Mouse (Mus musculus) Patski (cell line): ENCODE data around the gene Poc1a. TPM values are rescaled to one million over a fixed set of nuclear protein-coding genes. Genes with fewer than 3 reads are reported as not detected.

Experiments
- ATAC-seq: fragments of 100-300 bp; one replicate; pipeline ENCODE4 v1.8.0; 2021
- CTCF ChIA-PET: fragments of 350-600 bp; sonication (Branson Sonifier 250); formaldehyde crosslinking; loops from one replicate; lab custom pipeline; 2022; ENCODE audit warnings: inconsistent platforms; lab: Charles Lee
- POLR2A ChIA-PET: fragments of 350-600 bp; sonication (Branson Sonifier 250); formaldehyde crosslinking; loops from one replicate; lab custom pipeline; 2022; ENCODE audit warnings: antibody characterized with exemption, inconsistent platforms; lab: Charles Lee
- DNase-seq: peaks from one replicate; pipeline ENCODE4 v3.0.0-alpha.2; 2011; ENCODE audit warnings: low read depth, low spot score
- H3K27me3 ChIP-seq: fragments of 371-371 bp; one replicate; pipeline ENCODE4 v1.5.1; 2021
- CTCF ChIP-seq: fragments of 100-300 bp; IDR thresholded peaks from one replicate; pipeline ENCODE4 v1.5.1; 2021
- in situ Hi-C: fragments of 300-500 bp; cut with MboI; formaldehyde crosslinking; loops from 3 replicates; pipeline ENCODE4 v1.11.1; 2018; ENCODE audit warnings: low pct_unique_long_range_greater_than_20kb, mixed read lengths
- polyA plus RNA-seq: library from polyadenylated mRNA; unstranded; gene quantifications from one replicate; pipeline ENCODE4 v1.2.3, GENCODE M21; 2021

Gene Poc1a
- polyA plus RNA-seq, 1 experiment from 2014 or later, result 9.9 TPM

DNA sequence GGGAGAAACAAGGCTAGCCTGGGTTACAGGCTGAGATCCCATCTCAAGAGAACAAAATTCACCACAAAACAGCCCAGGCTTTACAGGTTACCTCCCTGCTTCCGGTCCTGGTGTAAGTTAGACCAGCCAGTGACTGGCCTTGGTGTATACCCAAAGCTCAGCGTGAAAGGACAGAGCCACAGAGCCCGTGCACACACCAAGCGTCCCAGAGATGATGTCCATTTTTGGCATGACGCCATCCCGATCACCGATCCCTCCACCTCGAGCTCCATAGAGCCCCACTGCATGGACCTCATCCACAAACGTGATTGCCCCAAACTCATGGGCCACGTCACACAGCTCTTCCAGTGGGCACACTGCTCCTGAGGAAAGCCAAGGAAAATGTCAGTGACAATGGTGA, 43.0 kb upstream of the Poc1a start:
- ChIA-PET CTCF (interaction anchor here (0.7 to 1.1 kb wide), 3 partner anchors 14 to 43 kb away, joined by 3 to 4 read pairs (median 3); partner anchors contain the start of gene Poc1a), POLR2A (interaction anchor here (0.6 to 1.0 kb wide), 2 partner anchors 37 to 89 kb away, joined by 4 read pairs; no protein-coding TSS in a partner anchor)
- TF ChIP-seq CTCF, result no peak
- DNase-seq, result no peak
- in situ Hi-C loops, result no loop called here
- no peaks in the 10 kb centered on the region for H3K27me3 ChIP-seq
- no peak for ATAC-seq

DNA sequence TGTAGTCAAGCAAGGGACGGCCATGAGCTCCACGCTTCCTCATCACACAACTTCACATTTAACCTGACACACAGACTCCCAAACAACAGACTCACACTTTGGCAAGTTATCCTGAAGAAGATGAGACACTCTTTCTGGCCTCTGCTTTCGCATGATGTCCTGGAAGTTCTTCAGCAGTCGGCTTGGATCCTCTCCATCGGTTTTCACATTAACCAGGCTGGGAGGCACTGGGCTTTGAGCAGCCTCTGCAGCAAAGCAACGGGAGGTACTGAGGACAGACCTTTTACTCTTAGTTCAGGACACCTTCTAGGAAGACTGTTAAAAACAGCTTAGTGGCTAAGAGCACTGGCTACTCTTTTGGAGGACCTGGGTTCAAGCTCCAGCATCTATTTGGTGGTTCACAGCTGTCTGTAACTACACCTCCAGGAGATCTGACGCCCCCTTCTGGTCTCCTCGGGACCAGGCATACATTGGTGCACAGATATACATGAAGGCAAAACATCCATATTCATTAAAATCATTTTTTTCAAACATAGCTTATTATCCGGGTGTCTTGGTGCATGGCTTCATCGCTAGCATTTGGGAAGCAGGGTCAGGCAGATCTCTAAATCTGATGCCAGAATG, 39.2 kb upstream of the Poc1a start:
- CTCF ChIA-PET, result interaction anchor here (2.3 kb wide), 1 partner anchor 30 kb away, joined by 9 read pairs; no protein-coding TSS in a partner anchor
- no peaks in the 10 kb centered on the region for H3K27me3 ChIP-seq
- no peak for TF ChIP-seq CTCF
- ATAC-seq (no peak), DNase-seq (no peak)
- POLR2A ChIA-PET, result interaction anchor here (0.6 to 0.7 kb wide), 2 partner anchors 28 to 1048 kb away, joined by 3 read pairs; no protein-coding TSS in a partner anchor
- in situ Hi-C loops, result no loop called here

DNA sequence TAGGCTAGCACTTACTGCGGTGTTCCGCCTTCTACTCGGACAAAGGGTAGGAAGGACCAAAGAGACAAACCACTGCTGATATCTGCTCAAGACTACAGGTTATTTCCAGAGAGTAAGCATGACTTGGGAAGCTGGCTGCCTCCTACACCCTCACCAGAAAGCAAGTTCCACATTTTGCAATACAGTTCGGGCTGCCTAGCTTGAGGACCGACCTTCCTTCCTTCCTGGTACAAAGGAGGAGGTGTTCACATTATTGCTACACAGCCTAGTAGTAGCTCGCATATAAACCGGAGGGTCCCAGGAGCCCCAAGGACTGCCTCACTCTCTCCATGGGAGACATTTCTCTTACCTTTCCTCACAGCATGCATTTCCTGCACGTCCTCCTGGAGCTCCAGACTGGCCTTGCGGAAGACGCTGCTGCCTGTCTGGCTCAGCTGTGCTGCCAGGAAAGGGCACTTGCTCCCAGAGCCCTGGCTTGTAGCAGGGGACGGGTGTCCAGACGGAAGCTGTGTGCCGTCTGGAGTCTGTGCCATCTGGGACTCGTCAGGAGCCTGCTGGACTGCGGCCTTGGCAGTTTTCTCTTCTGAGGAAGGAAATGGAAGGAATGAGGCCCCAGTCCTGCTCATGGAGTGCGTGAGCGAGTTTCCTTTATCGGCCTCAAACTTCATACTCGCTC, 37.9 kb upstream of the Poc1a start:
- POLR2A ChIA-PET, result no interaction called here
- no peak for ATAC-seq

DNA sequence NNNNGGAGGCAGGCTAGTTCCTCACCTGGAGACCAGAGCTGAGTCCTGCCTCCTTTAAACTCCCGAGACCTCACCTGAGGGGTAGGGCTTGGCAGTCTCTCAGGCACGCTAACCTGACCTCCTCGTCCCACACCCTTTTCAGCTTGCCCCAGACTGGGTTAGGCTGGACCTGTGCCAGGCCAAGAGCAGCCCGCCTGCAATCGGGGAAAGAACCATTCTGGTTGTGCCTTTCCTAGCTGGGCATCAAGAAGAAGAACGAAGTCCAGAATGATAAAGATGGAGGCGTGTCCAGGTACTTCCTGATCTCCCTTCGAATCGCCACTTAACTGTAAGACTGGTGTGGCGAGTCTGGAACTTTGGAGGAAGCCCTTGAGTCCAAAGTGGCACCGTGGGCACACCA, 31.3 kb upstream of the Poc1a start:
- ATAC-seq, result no peak
- in situ Hi-C loops, result no loop called here

More for the DNA sequence above, 37.9 kb upstream of the Poc1a start:
- no peak for DNase-seq
- CTCF ChIA-PET, result interaction anchor here (0.7 to 2.3 kb wide), 5 partner anchors 12 to 37 kb away, joined by 3 to 9 read pairs (median 6); partner anchors contain the start of gene Poc1a
- no peaks in the 10 kb centered on the region for H3K27me3 ChIP-seq
- TF ChIP-seq CTCF, result no peak
- in situ Hi-C loops, result no loop called here

DNA sequence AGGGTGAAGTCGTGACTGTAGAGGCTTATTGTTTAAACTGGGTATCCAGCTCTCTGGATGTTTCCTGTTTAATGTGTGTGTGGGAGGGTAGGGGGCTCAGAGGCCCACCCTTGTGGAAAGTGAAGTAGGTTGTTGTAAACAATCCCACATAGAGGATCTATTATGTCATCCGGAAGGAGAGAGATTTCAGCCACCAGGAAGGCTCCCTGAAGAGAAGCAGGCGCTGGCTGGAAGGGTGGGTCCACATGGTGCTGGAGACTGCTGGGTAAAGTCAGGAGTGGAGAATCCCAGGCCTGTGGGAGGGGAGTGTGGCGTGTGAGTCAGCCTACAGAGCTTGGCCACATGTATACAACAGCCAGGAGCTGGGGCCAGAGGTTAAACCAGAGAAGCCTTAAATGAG, 30.6 kb upstream of the Poc1a start:
- TF ChIP-seq CTCF, result no peak
- no peak for ATAC-seq
- in situ Hi-C loops, result no loop called here
- ChIA-PET POLR2A (interaction anchor here (1.1 kb wide), 1 partner anchor 12 kb away, joined by 3 read pairs; no protein-coding TSS in a partner anchor), CTCF (interaction anchor here (0.7 to 2.9 kb wide), 3 partner anchors 9 to 38 kb away, joined by 3 to 11 read pairs (median 6); no protein-coding TSS in a partner anchor)
- no peak for DNase-seq
- H3K27me3 ChIP-seq, result no peaks in the 10 kb centered on the region

More for the DNA sequence above, 31.3 kb upstream of the Poc1a start:
- TF ChIP-seq CTCF, result no peak
- POLR2A ChIA-PET, result interaction anchor here (0.9 to 1.1 kb wide), 2 partner anchors 12 to 16 kb away, joined by 3 read pairs; no protein-coding TSS in a partner anchor
- CTCF ChIA-PET, result interaction anchor here (1.4 to 2.9 kb wide), 3 partner anchors 10 to 37 kb away, joined by 4 to 11 read pairs (median 6); no protein-coding TSS in a partner anchor
- no peak for DNase-seq
- H3K27me3 ChIP-seq, result no peaks in the 10 kb centered on the region

DNA sequence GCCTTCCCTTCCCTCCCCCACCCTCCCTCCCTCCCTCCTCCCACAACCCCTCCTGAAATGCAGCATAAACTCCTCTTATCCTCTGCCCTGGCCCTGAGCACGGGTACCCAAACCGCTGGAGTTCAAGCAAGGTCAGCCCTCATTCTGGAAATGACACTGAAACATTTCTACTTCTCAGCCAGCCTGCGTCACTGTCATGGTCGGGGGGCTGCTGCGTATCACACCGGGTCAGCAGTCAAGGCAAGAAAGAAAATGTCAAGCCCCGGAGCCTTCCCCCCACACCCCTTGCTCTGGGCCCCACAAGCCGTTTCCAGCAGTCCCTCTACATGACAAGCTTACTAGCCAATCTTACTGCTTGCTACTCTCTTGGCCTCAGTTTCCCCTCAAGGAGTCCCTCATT, 29.8 kb upstream of the Poc1a start:
- POLR2A ChIA-PET, result interaction anchor here (0.6 kb wide), 1 partner anchor 237 kb away, joined by 3 read pairs; no protein-coding TSS in a partner anchor
- in situ Hi-C loops, result no loop called here
- TF ChIP-seq CTCF, result no peak
- CTCF ChIA-PET, result interaction anchor here (0.7 to 2.9 kb wide), 2 partner anchors 8 to 39 kb away, joined by 3 to 11 read pairs; no protein-coding TSS in a partner anchor
- DNase-seq (no peak), ATAC-seq (no peak)
- no peaks in the 10 kb centered on the region for H3K27me3 ChIP-seq

DNA sequence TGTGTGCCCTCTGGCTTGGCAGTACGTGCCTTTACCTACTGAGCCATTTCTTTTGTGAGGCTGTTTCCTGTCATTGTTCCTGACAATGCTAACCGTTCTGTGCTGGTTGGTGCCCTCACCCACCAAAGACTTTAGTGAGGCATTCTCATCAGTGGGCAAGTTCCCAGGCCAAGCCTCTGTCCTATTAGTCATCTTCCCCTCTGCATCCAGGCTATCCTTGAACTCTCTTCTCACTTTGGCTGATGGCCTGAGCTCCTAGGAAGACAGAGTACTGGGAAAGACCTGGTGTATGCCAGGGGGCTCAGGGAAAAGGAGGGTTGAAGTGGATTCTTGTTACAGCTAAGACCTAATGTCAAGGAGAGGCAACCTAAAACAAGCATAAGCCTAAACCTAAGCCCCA, 26.9 kb upstream of the Poc1a start:
- DNase-seq (no peak), ATAC-seq (no peak)

DNA sequence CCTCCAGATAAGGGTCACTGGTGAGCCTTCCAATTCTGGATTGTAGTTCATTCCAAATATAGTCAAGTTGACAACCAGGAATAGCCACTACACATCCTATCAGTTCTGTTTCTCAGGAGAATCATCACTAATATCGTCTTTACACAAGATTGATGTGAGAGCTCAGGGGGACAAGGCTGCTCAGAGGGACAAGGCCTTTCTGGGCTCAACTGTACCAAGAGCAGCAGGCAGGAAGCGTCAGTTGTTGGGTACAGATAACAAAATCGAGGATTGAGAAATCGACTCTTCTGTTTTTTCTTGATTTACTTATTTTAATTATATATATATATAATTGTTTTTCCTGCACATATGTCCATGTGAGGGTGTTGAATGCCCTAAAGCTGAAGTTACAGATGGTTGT, 22.4 kb upstream of the Poc1a start:
- no peak for TF ChIP-seq CTCF
- no peak for DNase-seq
- POLR2A ChIA-PET, result no interaction called here
- in situ Hi-C loops, result no loop called here
- no peaks in the 10 kb centered on the region for H3K27me3 ChIP-seq
- CTCF ChIA-PET, result interaction anchor here (0.8 to 3.4 kb wide), 7 partner anchors 8 to 764 kb away, joined by 3 to 12 read pairs (median 5); partner anchors contain the start of gene Poc1a
- ATAC-seq, result no peak

More for the DNA sequence above, 26.9 kb upstream of the Poc1a start:
- POLR2A ChIA-PET, result no interaction called here
- no peaks in the 10 kb centered on the region for H3K27me3 ChIP-seq
- in situ Hi-C loops, result no loop called here
- CTCF ChIA-PET, result no interaction called here
- TF ChIP-seq CTCF, result no peak

DNA sequence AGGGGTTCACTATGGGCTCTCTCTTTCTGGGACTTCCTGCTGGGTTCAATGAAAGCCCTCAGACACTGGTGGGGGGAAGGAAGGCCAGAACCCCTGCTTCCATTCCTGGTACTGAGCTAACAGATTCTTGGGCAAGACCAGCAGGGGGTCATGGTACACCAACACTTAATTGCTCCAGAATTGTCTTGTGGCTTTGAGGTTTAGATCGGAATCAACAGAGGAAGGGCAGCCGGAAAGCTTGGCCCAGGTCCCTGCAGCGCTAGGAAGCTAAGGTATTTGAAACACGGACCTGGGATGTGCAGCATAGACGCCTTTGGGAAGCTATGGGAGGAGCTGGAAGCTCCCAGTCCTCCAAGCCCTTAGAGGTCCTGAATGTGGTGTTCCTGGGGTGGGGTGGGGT, 21.9 kb upstream of the Poc1a start:
- ChIA-PET POLR2A (no interaction called here), CTCF (interaction anchor here (0.8 to 3.4 kb wide), 8 partner anchors 8 to 764 kb away, joined by 3 to 12 read pairs (median 5); partner anchors contain the start of genes Alas1 and Poc1a)
- in situ Hi-C loops, result no loop called here
- TF ChIP-seq CTCF, result no peak
- H3K27me3 ChIP-seq, result no peaks in the 10 kb centered on the region
- DNase-seq, result peak; percentile 77
- peak; percentile 84 for ATAC-seq

DNA sequence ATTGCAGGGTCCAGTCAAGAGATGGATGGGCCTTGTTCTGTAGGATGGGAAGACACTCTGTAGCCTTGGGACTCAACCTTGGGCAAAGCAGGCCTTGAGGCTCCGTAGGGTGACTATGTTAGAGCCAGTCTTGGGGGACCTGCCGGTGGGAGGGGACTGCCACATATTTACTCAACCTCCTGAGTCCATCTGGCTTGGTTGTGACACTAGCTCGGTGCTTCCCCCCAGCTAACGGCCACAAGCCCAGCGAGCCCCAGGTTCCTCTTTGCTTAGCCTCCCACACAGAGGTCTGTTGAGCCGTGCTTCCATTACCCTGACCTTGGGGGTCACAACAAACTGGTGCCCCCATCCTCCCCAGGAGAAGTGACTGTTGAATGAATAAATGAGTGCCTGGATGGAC, 19.8 kb upstream of the Poc1a start:
- ChIA-PET CTCF (interaction anchor here (2.4 to 3.4 kb wide), 2 partner anchors 8 to 12 kb away, joined by 6 to 12 read pairs; partner anchors contain the start of gene Alas1), POLR2A (interaction anchor here (1.1 kb wide), 1 partner anchor 24 kb away, joined by 4 read pairs; no protein-coding TSS in a partner anchor)
- TF ChIP-seq CTCF, result no peak
- no peaks in the 10 kb centered on the region for H3K27me3 ChIP-seq
- ATAC-seq (no peak), DNase-seq (no peak)
- in situ Hi-C loops, result no loop called here
